Mouse (Mus musculus): ENCODE measurements around the gene Gm28048. TPM values are rescaled to one million over a fixed set of nuclear protein-coding genes. Genes with fewer than 3 reads are reported as not detected.

The Gm28048 gene
- polyA plus RNA-seq, 1 experiment from 2014 or later = 19.3 TPM

- no peak overlapping the region for H3K4me2 ChIP-seq
- no peaks in the 10 kb centered on the region for H3K36me3 ChIP-seq
- no peak for ATAC-seq (replicated peaks; ENCODE audit: low FRiP score)
- H3K9me3 ChIP-seq (replicated peaks) = no peaks in the 10 kb centered on the region
- peaks cover 14% of the 10 kb centered on the region for H3K4me1 ChIP-seq
- no peaks in the 10 kb centered on the region for H3K27me3 ChIP-seq
- no peak overlapping the region for H3K27ac ChIP-seq
- H3K9ac ChIP-seq = no peak overlapping the region
- no peak overlapping the region for H3K4me3 ChIP-seq (replicated peaks)
Observed at GRCm38 (mm10) chr11:22932167-22932566, 49.7 kb downstream of the Gm28048 start.

GRCm38 (mm10) chr11:22931320-22931905 lies 50.5 kb downstream of the Gm28048 start:
- H3K27ac ChIP-seq = no peak overlapping the region
- H3K4me2 ChIP-seq = no peak overlapping the region
- no peaks in the 10 kb centered on the region for H3K27me3 ChIP-seq
- H3K4me3 ChIP-seq (replicated peaks) = no peak overlapping the region
- WGBS = 88% methylated on average over 2 of the region's 2 CpGs
- no peaks in the 10 kb centered on the region for H3K9me3 ChIP-seq (replicated peaks)
- H3K4me1 ChIP-seq = peaks cover 14% of the 10 kb centered on the region
- no peak overlapping the region for H3K9ac ChIP-seq
- H3K36me3 ChIP-seq = no peaks in the 10 kb centered on the region
- no peak for ATAC-seq (replicated peaks; ENCODE audit: low FRiP score)

GRCm38 (mm10) chr11:22930129-22930528 lies 51.8 kb downstream of the Gm28048 start:
- Histone ChIP-seq H3K9ac (no peak overlapping the region), H3K4me3 (replicated peaks) (no peak overlapping the region), H3K4me1 (peaks cover 14% of the 10 kb centered on the region), H3K9me3 (replicated peaks) (no peaks in the 10 kb centered on the region), H3K27ac (no peak overlapping the region), H3K36me3 (no peaks in the 10 kb centered on the region), H3K27me3 (no peaks in the 10 kb centered on the region), H3K4me2 (no peak overlapping the region)
- ATAC-seq (replicated peaks; ENCODE audit: low FRiP score) = no peak
- 70% methylated on average over 2 of the region's 2 CpGs for WGBS

- H3K4me1 ChIP-seq = peaks cover 14% of the 10 kb centered on the region
- no peak for ATAC-seq (replicated peaks; ENCODE audit: low FRiP score)
- no peak overlapping the region for H3K4me2 ChIP-seq
- H3K27ac ChIP-seq = no peak overlapping the region
- no peaks in the 10 kb centered on the region for H3K36me3 ChIP-seq
- no peak overlapping the region for H3K9ac ChIP-seq
- no peaks in the 10 kb centered on the region for H3K9me3 ChIP-seq (replicated peaks)
- no peak overlapping the region for H3K4me3 ChIP-seq (replicated peaks)
- H3K27me3 ChIP-seq = no peaks in the 10 kb centered on the region
- WGBS = 43% methylated on average over 8 of the region's 8 CpGs
Observed at GRCm38 (mm10) chr11:22928586-22929169, 53.2 kb downstream of the Gm28048 start.

- Histone ChIP-seq H3K27ac (no peak overlapping the region), H3K9me3 (replicated peaks) (no peaks in the 10 kb centered on the region), H3K4me2 (no peak overlapping the region), H3K4me1 (peaks cover 7% of the 10 kb centered on the region), H3K36me3 (no peaks in the 10 kb centered on the region), H3K9ac (no peak overlapping the region), H3K27me3 (no peaks in the 10 kb centered on the region), H3K4me3 (replicated peaks) (no peak overlapping the region)
- no peak for ATAC-seq (replicated peaks; ENCODE audit: low FRiP score)
- 85% methylated on average over 2 of the region's 2 CpGs for WGBS
Observed at GRCm38 (mm10) chr11:22923606-22924005, 58.3 kb downstream of the Gm28048 start.

GRCm38 (mm10) chr11:22922546-22922945 lies 59.3 kb downstream of the Gm28048 start:
- Histone ChIP-seq H3K27me3 (no peaks in the 10 kb centered on the region), H3K4me1 (no peaks in the 10 kb centered on the region; the same call in 1 of the 2 replicates), H3K27ac (no peak overlapping the region), H3K36me3 (no peaks in the 10 kb centered on the region), H3K9me3 (replicated peaks) (no peaks in the 10 kb centered on the region), H3K4me3 (replicated peaks) (no peak overlapping the region), H3K9ac (no peak overlapping the region), H3K4me2 (no peak overlapping the region)
- WGBS = 73% methylated on average over 2 of the region's 2 CpGs
- no peak for ATAC-seq (replicated peaks; ENCODE audit: low FRiP score)

GRCm38 (mm10) chr11:22919336-22919735 lies 62.6 kb downstream of the Gm28048 start:
- Histone ChIP-seq H3K27ac (no peak overlapping the region), H3K9ac (no peak overlapping the region), H3K4me2 (no peak overlapping the region), H3K4me1 (no peaks in the 10 kb centered on the region), H3K27me3 (no peaks in the 10 kb centered on the region), H3K9me3 (replicated peaks) (no peaks in the 10 kb centered on the region), H3K4me3 (replicated peaks) (no peak overlapping the region), H3K36me3 (no peaks in the 10 kb centered on the region)
- ATAC-seq (replicated peaks; ENCODE audit: low FRiP score) = no peak
- 82% methylated on average over 2 of the region's 2 CpGs for WGBS

GRCm38 (mm10) chr11:22917786-22918185 lies 64.1 kb downstream of the Gm28048 start:
- 88% methylated on average over 7 of the region's 7 CpGs for WGBS
- Histone ChIP-seq H3K4me2 (no peak overlapping the region), H3K27me3 (no peaks in the 10 kb centered on the region), H3K9ac (no peak overlapping the region), H3K9me3 (replicated peaks) (no peaks in the 10 kb centered on the region), H3K36me3 (no peaks in the 10 kb centered on the region), H3K4me3 (replicated peaks) (no peak overlapping the region), H3K27ac (no peak overlapping the region), H3K4me1 (no peaks in the 10 kb centered on the region)
- no peak for ATAC-seq (replicated peaks; ENCODE audit: low FRiP score)

- WGBS = 88% methylated on average over 4 of the region's 4 CpGs
- Histone ChIP-seq H3K4me1 (no peaks in the 10 kb centered on the region), H3K4me2 (no peak overlapping the region), H3K36me3 (no peaks in the 10 kb centered on the region), H3K9ac (no peak overlapping the region), H3K4me3 (replicated peaks) (no peak overlapping the region), H3K9me3 (replicated peaks) (no peaks in the 10 kb centered on the region), H3K27ac (no peak overlapping the region), H3K27me3 (no peaks in the 10 kb centered on the region)
- ATAC-seq (replicated peaks; ENCODE audit: low FRiP score) = no peak
Observed at GRCm38 (mm10) chr11:22913744-22914143, 68.1 kb downstream of the Gm28048 start.

GRCm38 (mm10) chr11:22911831-22912230 lies 70.1 kb downstream of the Gm28048 start:
- no peak overlapping the region for H3K27ac ChIP-seq
- no peak overlapping the region for H3K4me2 ChIP-seq
- H3K27me3 ChIP-seq = no peaks in the 10 kb centered on the region
- no peak overlapping the region for H3K4me3 ChIP-seq (replicated peaks)
- no peak overlapping the region for H3K9ac ChIP-seq
- no peaks in the 10 kb centered on the region for H3K9me3 ChIP-seq (replicated peaks)
- no peaks in the 10 kb centered on the region for H3K36me3 ChIP-seq
- no peaks in the 10 kb centered on the region for H3K4me1 ChIP-seq
- no peak for ATAC-seq (replicated peaks; ENCODE audit: low FRiP score)
- 89% methylated on average over 7 of the region's 7 CpGs for WGBS

GRCm38 (mm10) chr11:22906453-22906865 lies 75.4 kb downstream of the Gm28048 start:
- Histone ChIP-seq H3K9ac (no peak overlapping the region), H3K4me1 (no peaks in the 10 kb centered on the region), H3K4me2 (no peak overlapping the region), H3K27ac (no peak overlapping the region), H3K4me3 (replicated peaks) (no peak overlapping the region), H3K36me3 (no peaks in the 10 kb centered on the region), H3K9me3 (replicated peaks) (no peaks in the 10 kb centered on the region), H3K27me3 (no peaks in the 10 kb centered on the region)
- ATAC-seq (replicated peaks; ENCODE audit: low FRiP score) = no peak

GRCm38 (mm10) chr11:22902923-22903322 lies 79.0 kb downstream of the Gm28048 start:
- WGBS = 84% methylated on average over 2 of the region's 2 CpGs
- H3K4me1 ChIP-seq = no peaks in the 10 kb centered on the region
- ATAC-seq (replicated peaks; ENCODE audit: low FRiP score) = no peak

GRCm38 (mm10) chr11:22900041-22900440 lies 81.8 kb downstream of the Gm28048 start:
- Histone ChIP-seq H3K4me2 (no peak overlapping the region), H3K9me3 (replicated peaks) (no peaks in the 10 kb centered on the region), H3K36me3 (peaks cover 19% of the 10 kb centered on the region), H3K4me1 (no peaks in the 10 kb centered on the region), H3K27ac (no peak overlapping the region), H3K27me3 (no peaks in the 10 kb centered on the region), H3K4me3 (replicated peaks) (no peak overlapping the region), H3K9ac (no peak overlapping the region)
- WGBS = 84% methylated on average over 3 of the region's 3 CpGs
- no peak for ATAC-seq (replicated peaks; ENCODE audit: low FRiP score)

More at GRCm38 (mm10) chr11:22902923-22903322, 79.0 kb downstream of the Gm28048 start:
- H3K9me3 ChIP-seq (replicated peaks) = no peaks in the 10 kb centered on the region
- H3K36me3 ChIP-seq = peaks cover 19% of the 10 kb centered on the region
- H3K4me3 ChIP-seq (replicated peaks) = no peak overlapping the region
- H3K4me2 ChIP-seq = no peak overlapping the region
- no peaks in the 10 kb centered on the region for H3K27me3 ChIP-seq
- H3K27ac ChIP-seq = no peak overlapping the region
- no peak overlapping the region for H3K9ac ChIP-seq

All from kidney, embryonic 15.5 days (tissue).